Mouse (Mus musculus) heart, embryonic 16.5 days (tissue): ENCODE measurements around the gene Bach2. TPM values are rescaled to one million over a fixed set of nuclear protein-coding genes. Genes with fewer than 3 reads are reported as not detected.
A peak's percentile ranks its signal among the peaks of the same experiment; 100 is the strongest.

ENCODE experiments used
- ATAC-seq: fragments of 200-750 bp; cut with Nextera tagmentation; replicated peaks from 2 replicates; pipeline ENCODE4 v1.8.0; 2017; ENCODE audit warnings: moderate number of reproducible peaks; ENCODE audit not compliant: insufficient read depth, low FRiP score; ENCODE audit errors: extremely low read depth
- H3K27ac ChIP-seq: fragments of 300-500 bp; sonication (generic); 2 replicates; pipeline ENCODE4 v1.5.1; 2014; ENCODE audit warnings: mild to moderate bottlenecking, low read length, control low read depth, moderate library complexity
- H3K27me3 ChIP-seq: fragments of 300-500 bp; sonication (generic); 2 replicates; pipeline ENCODE4 v1.6.1; 2014; ENCODE audit warnings: low read length, mixed read lengths; ENCODE audit not compliant: control insufficient read depth, insufficient read depth
- H3K36me3 ChIP-seq: fragments of 300-500 bp; sonication (generic); 2 replicates; pipeline ENCODE4 v1.6.1; 2014; ENCODE audit not compliant: control insufficient read depth, insufficient read depth
- H3K4me1 ChIP-seq: fragments of 300-500 bp; sonication (generic); 2 replicates; pipeline ENCODE4 v1.6.1; 2014; ENCODE audit warnings: low read length, mixed read lengths; ENCODE audit not compliant: control insufficient read depth, insufficient read depth
- H3K4me2 ChIP-seq: fragments of 300-500 bp; sonication (generic); 2 replicates; pipeline ENCODE4 v1.6.1; 2014; ENCODE audit warnings: low read depth, mild to moderate bottlenecking, control low read depth, low read length
- H3K4me3 ChIP-seq: fragments of 300-500 bp; sonication (generic); 2 replicates; pipeline ENCODE4 v1.5.1; 2014; ENCODE audit warnings: mild to moderate bottlenecking, control low read depth, low read length
- H3K9ac ChIP-seq: fragments of 300-500 bp; sonication (generic); 2 replicates; pipeline ENCODE4 v1.6.1; 2014; ENCODE audit warnings: low read length, control low read depth
- H3K9me3 ChIP-seq: fragments of 300-500 bp; sonication (generic); replicated peaks from 2 replicates; pipeline ENCODE4 v1.6.1; 2016; ENCODE audit warnings: low read length; ENCODE audit not compliant: control insufficient read depth
- WGBS: fragments of 180-500 bp; shearing (Covaris S2); extraction: QIAGEN DNeasy Blood & Tissue Kit; methylation state at CpG from one replicate; pipeline ENCODE4 v1.1.7; 2014; 5-methylcytosine and 5-hydroxymethylcytosine counted together
- polyA plus RNA-seq: library from polyadenylated mRNA; unstranded; fragments of >200 nt; fragmentation: Nextera tagmentation; extraction: Ambion mirVana; gene quantifications from 2 replicates; pipeline ENCODE4 v1.2.1, GENCODE M21; 2015

Gene Bach2
- polyA plus RNA-seq, 1 experiment from 2014 or later: 5.0 TPM

GRCm38 (mm10) chr4:32324111-32324510 lies 85.5 kb downstream of the Bach2 start:
- H3K27me3 ChIP-seq: no peaks in the 10 kb centered on the region
- no peak for ATAC-seq
- no peak overlapping the region for H3K4me2 ChIP-seq
- H3K9me3 ChIP-seq: peaks cover 4% of the 10 kb centered on the region
- WGBS: 93% methylated on average over 6 of the region's 6 CpGs
- H3K9ac ChIP-seq: no peak overlapping the region
- H3K4me3 ChIP-seq: no peak overlapping the region
- peaks cover 7% of the 10 kb centered on the region; the same call in 1 of the 2 replicates for H3K36me3 ChIP-seq
- H3K27ac ChIP-seq: no peak overlapping the region
- peaks cover 26% of the 10 kb centered on the region for H3K4me1 ChIP-seq

GRCm38 (mm10) chr4:32324967-32325366 lies 86.4 kb downstream of the Bach2 start:
- H3K4me3 ChIP-seq: no peak overlapping the region
- no peaks in the 10 kb centered on the region for H3K27me3 ChIP-seq
- H3K9ac ChIP-seq: no peak overlapping the region
- H3K4me1 ChIP-seq: peaks cover 28% of the 10 kb centered on the region
- H3K4me2 ChIP-seq: no peak overlapping the region
- peaks cover 7% of the 10 kb centered on the region; the same call in 1 of the 2 replicates for H3K36me3 ChIP-seq
- ATAC-seq: no peak
- peaks cover 4% of the 10 kb centered on the region for H3K9me3 ChIP-seq
- H3K27ac ChIP-seq: no peak overlapping the region
- 82% methylated on average over 4 of the region's 4 CpGs for WGBS

- Histone ChIP-seq H3K4me1 (peaks cover 33% of the 10 kb centered on the region), H3K4me2 (no peak overlapping the region), H3K27ac (no peak overlapping the region), H3K9ac (no peak overlapping the region), H3K27me3 (no peaks in the 10 kb centered on the region), H3K9me3 (peaks cover 4% of the 10 kb centered on the region), H3K36me3 (peaks cover 7% of the 10 kb centered on the region; the same call in 1 of the 2 replicates), H3K4me3 (no peak overlapping the region)
- no peak for ATAC-seq
- WGBS: 69% methylated on average over 3 of the region's 3 CpGs
These were observed 87.0 kb downstream of the Bach2 start for GRCm38 (mm10) chr4:32325596-32325995.

- Histone ChIP-seq H3K9ac (peak overlapping the region; percentile 31), H3K27me3 (no peaks in the 10 kb centered on the region), H3K4me3 (no peak overlapping the region), H3K4me1 (peaks cover 39% of the 10 kb centered on the region), H3K9me3 (peaks cover 4% of the 10 kb centered on the region), H3K4me2 (no peak overlapping the region), H3K36me3 (peaks cover 7% of the 10 kb centered on the region; the same call in 1 of the 2 replicates), H3K27ac (no peak overlapping the region)
- no peak for ATAC-seq
- WGBS: 55% methylated on average over 10 of the region's 10 CpGs
These were observed 87.7 kb downstream of the Bach2 start for GRCm38 (mm10) chr4:32326279-32326678.

- H3K9ac ChIP-seq: no peak overlapping the region; the same call in 1 of the 2 replicates
- H3K4me1 ChIP-seq: peaks cover 39% of the 10 kb centered on the region
- H3K36me3 ChIP-seq: peaks cover 7% of the 10 kb centered on the region; the same call in 1 of the 2 replicates
- no peaks in the 10 kb centered on the region for H3K27me3 ChIP-seq
- no peak overlapping the region for H3K27ac ChIP-seq
- ATAC-seq: no peak
- H3K4me3 ChIP-seq: no peak overlapping the region
- WGBS: 14% methylated on average over 3 of the region's 3 CpGs
- peaks cover 4% of the 10 kb centered on the region for H3K9me3 ChIP-seq
- H3K4me2 ChIP-seq: no peak overlapping the region
These were observed 88.3 kb downstream of the Bach2 start for GRCm38 (mm10) chr4:32326860-32327259.

GRCm38 (mm10) chr4:32327626-32328025 lies 89.0 kb downstream of the Bach2 start:
- no peak for ATAC-seq
- no peak overlapping the region for H3K4me3 ChIP-seq
- H3K27me3 ChIP-seq: no peaks in the 10 kb centered on the region
- H3K9ac ChIP-seq: peak overlapping the region; percentile 45; the same call in 1 of the 2 replicates
- peaks cover 4% of the 10 kb centered on the region for H3K9me3 ChIP-seq
- WGBS: 39% methylated on average over 5 of the region's 5 CpGs
- H3K36me3 ChIP-seq: peaks cover 7% of the 10 kb centered on the region; the same call in 1 of the 2 replicates
- H3K27ac ChIP-seq: peak overlapping the region; percentile 38
- H3K4me1 ChIP-seq: peaks cover 39% of the 10 kb centered on the region
- H3K4me2 ChIP-seq: peak overlapping the region; percentile 12; the same call in 1 of the 2 replicates

GRCm38 (mm10) chr4:32328561-32328960 lies 90.0 kb downstream of the Bach2 start:
- no peak for ATAC-seq
- no peak overlapping the region for H3K4me3 ChIP-seq
- H3K9me3 ChIP-seq: peaks cover under 1% of the 10 kb centered on the region; the same call in 1 of the 2 replicates
- H3K4me2 ChIP-seq: no peak overlapping the region
- no peaks in the 10 kb centered on the region for H3K36me3 ChIP-seq
- 72% methylated on average over 2 of the region's 2 CpGs for WGBS
- no peaks in the 10 kb centered on the region for H3K27me3 ChIP-seq
- H3K9ac ChIP-seq: no peak overlapping the region
- H3K4me1 ChIP-seq: peaks cover 39% of the 10 kb centered on the region
- H3K27ac ChIP-seq: 0 out of 2 replicates have a peak overlapping the region, but pooled peaks have one; percentile 4

GRCm38 (mm10) chr4:32330584-32331314 lies 92.1 kb downstream of the Bach2 start:
- H3K4me1 ChIP-seq: peaks cover 43% of the 10 kb centered on the region
- H3K27me3 ChIP-seq: no peaks in the 10 kb centered on the region
- H3K27ac ChIP-seq: peak overlapping the region; percentile 81
- 24% methylated on average over 8 of the region's 8 CpGs for WGBS
- no peaks in the 10 kb centered on the region for H3K36me3 ChIP-seq
- peak overlapping the region; percentile 11; the same call in 1 of the 2 replicates for H3K4me3 ChIP-seq
- H3K9me3 ChIP-seq: no peaks in the 10 kb centered on the region
- peak; percentile 75; the same call in 1 of the 2 replicates for ATAC-seq
- H3K4me2 ChIP-seq: peak overlapping the region; percentile 39
- 0 out of 2 replicates have a peak overlapping the region, but pooled peaks have one; percentile 4 for H3K9ac ChIP-seq

GRCm38 (mm10) chr4:32332028-32332427 lies 93.4 kb downstream of the Bach2 start:
- ATAC-seq: no peak
- Histone ChIP-seq H3K36me3 (no peaks in the 10 kb centered on the region), H3K9me3 (no peaks in the 10 kb centered on the region), H3K27ac (peak overlapping the region; percentile 7; the same call in 1 of the 2 replicates), H3K27me3 (no peaks in the 10 kb centered on the region), H3K4me1 (peaks cover 45% of the 10 kb centered on the region), H3K4me2 (no peak overlapping the region), H3K4me3 (no peak overlapping the region), H3K9ac (no peak overlapping the region)
- WGBS: 85% methylated on average over 12 of the region's 12 CpGs
